Mouse (Mus musculus) E14TG2a.4 (cell line): ENCODE measurements around the gene A630001G21Rik.

Experiments
- CTCF ChIP-seq: conservative IDR thresholded peaks from 2 replicates; pipeline ENCODE4 v1.5.1; 2014; ENCODE audit warnings: low read length
- POU5F1 ChIP-seq: IDR thresholded peaks from 2 replicates; pipeline ENCODE4 v1.6.1; 2014; ENCODE audit warnings: low read length, borderline replicate concordance

DNA sequence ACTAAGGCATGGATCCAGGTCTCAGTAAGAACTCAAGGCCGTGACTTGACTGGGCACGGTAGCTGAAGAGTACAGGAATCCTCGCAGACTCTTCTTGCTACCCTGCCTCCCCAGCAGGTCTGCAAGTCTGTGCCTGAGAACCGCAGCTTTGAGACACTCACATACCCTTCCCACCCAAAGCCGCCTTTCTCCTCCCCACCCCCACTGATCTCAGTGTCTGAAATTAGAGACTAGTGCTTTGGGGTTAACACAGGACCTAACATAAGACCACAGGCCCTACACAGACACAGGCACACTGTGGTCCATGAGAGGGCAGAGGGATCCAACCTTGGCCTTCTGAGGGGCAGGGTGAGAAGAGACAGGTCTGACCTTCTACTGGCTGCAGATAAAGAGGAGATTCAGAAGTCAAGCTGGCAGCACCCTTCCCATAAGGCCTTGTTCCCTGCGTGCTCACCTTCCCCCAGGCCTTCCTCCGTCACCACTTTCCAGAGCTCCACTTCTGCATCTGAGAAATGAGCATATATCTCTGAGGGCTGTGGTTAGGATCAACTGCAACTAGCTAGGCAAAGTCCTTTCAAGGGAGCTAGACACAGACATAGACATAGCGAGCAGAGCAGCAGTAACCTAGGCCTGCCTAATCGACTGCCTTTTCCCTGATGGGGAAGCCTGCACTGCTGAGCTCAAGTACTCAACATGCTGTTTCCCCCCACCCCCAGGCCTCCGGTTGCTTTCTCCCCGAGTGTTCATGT is 26.3 kb downstream of the A630001G21Rik start:
- no peak for TF ChIP-seq CTCF
- TF ChIP-seq POU5F1 = no peak
